Mouse (Mus musculus) liver, embryonic 11.5 days (tissue): Measurements from ENCODE around the gene Gnat1. TPM values are rescaled to one million over a fixed set of nuclear protein-coding genes. Genes with fewer than 3 reads are reported as not detected.
"Not testable (repeated sequence)": the region's sequence is repeated elsewhere in the genome, so short reads cannot be mapped to it uniquely, and the experiment has no call there.

ENCODE experiments used
- ATAC-seq: fragments of 200-750 bp; cut with Nextera tagmentation; replicated peaks from 2 replicates; pipeline ENCODE4 v1.8.0; 2017; ENCODE audit warnings: moderate number of reproducible peaks, mild to moderate bottlenecking, moderate TSS enrichment, moderate library complexity; ENCODE audit not compliant: low FRiP score
- DNase-seq: peaks from one replicate; pipeline ENCODE4 v3.0.0-alpha.2; 2017; ENCODE audit warnings: low spot score
- H3K27ac ChIP-seq: fragments of 300-500 bp; sonication (generic); 2 replicates; pipeline ENCODE4 v1.5.1; 2014; ENCODE audit warnings: mild to moderate bottlenecking, low read depth, low read length, control low read depth
- H3K27me3 ChIP-seq: fragments of 300-500 bp; sonication (generic); replicated peaks from 2 replicates; pipeline ENCODE4 v1.6.1; 2014; ENCODE audit warnings: low read length, mixed read lengths; ENCODE audit not compliant: control insufficient read depth, insufficient read depth
- H3K36me3 ChIP-seq: fragments of 300-500 bp; sonication (generic); 2 replicates; pipeline ENCODE4 v1.6.1; 2014; ENCODE audit warnings: mild to moderate bottlenecking, low read length, moderate library complexity, mixed read lengths; ENCODE audit not compliant: control insufficient read depth, insufficient read depth
- H3K4me1 ChIP-seq: fragments of 300-500 bp; sonication (generic); replicated peaks from 2 replicates; pipeline ENCODE4 v1.6.1; 2014; ENCODE audit warnings: low read length, mixed read lengths; ENCODE audit not compliant: control insufficient read depth, insufficient read depth
- H3K4me2 ChIP-seq: fragments of 300-500 bp; sonication (generic); 2 replicates; pipeline ENCODE4 v1.6.1; 2014; ENCODE audit warnings: mild to moderate bottlenecking, control low read depth, moderate library complexity
- H3K4me3 ChIP-seq: fragments of 300-500 bp; sonication (generic); 2 replicates; pipeline ENCODE4 v1.5.1; 2014; ENCODE audit warnings: low read depth, low read length, control low read depth
- H3K9ac ChIP-seq: fragments of 300-500 bp; sonication (generic); 2 replicates; pipeline ENCODE4 v1.6.1; 2014; ENCODE audit warnings: low read depth, low read length, control low read depth
- H3K9me3 ChIP-seq: fragments of 300-500 bp; sonication (generic); 2 replicates; pipeline ENCODE4 v1.6.1; 2016; ENCODE audit warnings: low read length, inconsistent platforms, mixed read lengths; ENCODE audit not compliant: control insufficient read depth
- WGBS: fragments of 180-500 bp; shearing (Covaris S2); extraction: QIAGEN DNeasy Blood & Tissue Kit; methylation state at CpG from one replicate; pipeline ENCODE4 v1.1.7; 2014; 5-methylcytosine and 5-hydroxymethylcytosine counted together
- polyA plus RNA-seq: library from polyadenylated mRNA; unstranded; fragments of >200 nt; fragmentation: Nextera tagmentation; extraction: Ambion mirVana; gene quantifications from 2 replicates; pipeline ENCODE4 v1.2.1, GENCODE M21; 2014

The Gnat1 gene
- polyA plus RNA-seq, 1 experiment from 2014 or later = 4.7 TPM

DNA sequence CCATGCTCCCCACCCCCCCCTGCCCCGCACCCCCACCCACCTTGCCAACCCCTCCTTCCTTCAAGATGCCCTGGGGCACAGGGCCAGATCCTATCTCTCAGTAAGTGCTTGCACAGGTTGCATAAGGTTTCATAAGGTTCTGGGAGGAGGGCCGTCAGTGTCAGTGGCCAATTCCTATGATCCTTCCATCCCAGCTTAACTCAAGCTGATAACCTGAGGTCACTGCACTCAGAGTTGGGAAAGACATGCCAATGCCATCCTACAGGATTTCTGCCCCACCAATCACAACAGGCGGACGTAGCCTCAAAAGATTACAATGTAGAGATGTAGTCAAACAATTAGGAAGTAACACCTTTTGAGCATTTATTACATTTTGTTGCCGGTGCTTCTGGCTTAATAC lies 8.9 kb upstream of the Gnat1 start:
- ATAC-seq (no peak), DNase-seq (no peak)
- no peak overlapping the region for H3K9ac ChIP-seq
- no peaks in the 10 kb centered on the region for H3K4me1 ChIP-seq
- H3K4me3 ChIP-seq = no peak overlapping the region
- peaks cover 5% of the 10 kb centered on the region for H3K36me3 ChIP-seq
- H3K27me3 ChIP-seq = peaks cover 6% of the 10 kb centered on the region; the same call in 1 of the 2 replicates
- no peaks in the 10 kb centered on the region for H3K9me3 ChIP-seq
- H3K4me2 ChIP-seq = no peak overlapping the region
- H3K27ac ChIP-seq = no peak overlapping the region
- WGBS = 72% methylated on average over 5 of the region's 5 CpGs

DNA sequence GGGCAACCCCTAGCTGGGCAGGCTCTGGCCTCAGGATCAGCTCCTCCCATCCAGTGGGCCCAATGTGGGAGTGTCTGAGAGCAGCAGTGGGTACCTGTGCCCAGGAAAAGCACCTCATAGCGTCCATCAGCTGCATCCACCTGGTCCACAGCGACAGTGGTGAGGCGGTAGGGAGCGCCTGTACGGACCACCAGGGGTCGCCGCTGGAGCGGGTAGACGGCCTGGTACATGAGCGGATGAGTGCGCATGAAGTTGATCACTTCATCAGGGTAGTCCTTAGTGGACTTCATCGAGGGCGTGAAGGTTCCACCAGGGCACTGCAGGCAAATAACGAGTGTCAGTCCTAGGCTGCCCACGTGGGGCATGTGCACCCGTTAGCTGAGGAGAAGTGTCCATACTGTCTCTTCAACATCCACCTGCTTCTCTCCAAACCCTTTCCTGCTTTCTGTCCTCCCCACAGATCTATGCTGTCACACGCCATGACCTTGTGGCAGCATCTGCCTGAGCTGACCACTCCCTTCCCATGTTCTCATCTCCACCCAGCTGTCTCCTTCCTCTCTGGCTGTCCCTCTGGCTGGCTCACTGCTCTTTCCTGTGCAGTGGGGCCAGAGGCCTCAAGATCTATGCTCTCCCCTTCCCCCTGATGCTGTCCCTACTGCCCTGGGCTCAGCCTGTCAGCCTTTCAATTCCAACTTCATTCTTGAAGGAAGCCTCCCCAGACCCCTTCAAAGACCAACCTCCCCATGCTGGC lies 5.9 kb upstream of the Gnat1 start:
- H3K27ac ChIP-seq = no peak overlapping the region
- DNase-seq = peak; percentile 64
- H3K4me1 ChIP-seq = no peaks in the 10 kb centered on the region
- no peak overlapping the region for H3K9ac ChIP-seq
- no peaks in the 10 kb centered on the region for H3K9me3 ChIP-seq
- ATAC-seq = peak; percentile 59; the same call in 1 of the 2 replicates
- H3K4me2 ChIP-seq = no peak overlapping the region
- peaks cover 12% of the 10 kb centered on the region for H3K36me3 ChIP-seq
- H3K4me3 ChIP-seq = no peak overlapping the region
- peaks cover 6% of the 10 kb centered on the region; the same call in 1 of the 2 replicates for H3K27me3 ChIP-seq
- 39% methylated on average over 17 of the region's 17 CpGs for WGBS

DNA sequence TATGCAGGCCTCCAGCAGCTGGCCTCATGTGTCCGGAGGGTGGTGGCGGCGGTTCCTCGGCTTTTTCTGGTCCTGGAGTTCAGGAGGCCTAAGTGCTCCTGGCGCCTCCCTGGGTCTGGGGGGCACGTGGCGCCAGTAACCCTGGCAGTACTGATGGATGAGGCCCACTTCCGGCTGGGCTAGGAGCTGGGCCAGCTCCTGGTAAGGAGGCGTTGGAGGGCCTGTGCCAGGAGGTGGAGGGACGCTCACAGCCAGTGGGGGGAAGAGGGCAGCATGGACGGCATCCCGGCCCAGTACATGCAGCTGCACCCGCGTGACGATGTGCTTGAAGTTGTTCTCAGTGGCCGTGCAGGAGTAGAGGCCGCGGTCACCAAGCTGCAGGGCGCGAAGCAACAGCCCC lies 2.9 kb upstream of the Gnat1 start:
- Histone ChIP-seq H3K9me3 (no peaks in the 10 kb centered on the region), H3K4me1 (no peaks in the 10 kb centered on the region), H3K27me3 (peaks cover 17% of the 10 kb centered on the region), H3K36me3 (peaks cover 9% of the 10 kb centered on the region), H3K4me2 (no peak overlapping the region), H3K9ac (no peak overlapping the region), H3K4me3 (no peak overlapping the region), H3K27ac (no peak overlapping the region)
- 87% methylated on average over 20 of the region's 20 CpGs for WGBS
- DNase-seq = no peak
- ATAC-seq = no peak

DNA sequence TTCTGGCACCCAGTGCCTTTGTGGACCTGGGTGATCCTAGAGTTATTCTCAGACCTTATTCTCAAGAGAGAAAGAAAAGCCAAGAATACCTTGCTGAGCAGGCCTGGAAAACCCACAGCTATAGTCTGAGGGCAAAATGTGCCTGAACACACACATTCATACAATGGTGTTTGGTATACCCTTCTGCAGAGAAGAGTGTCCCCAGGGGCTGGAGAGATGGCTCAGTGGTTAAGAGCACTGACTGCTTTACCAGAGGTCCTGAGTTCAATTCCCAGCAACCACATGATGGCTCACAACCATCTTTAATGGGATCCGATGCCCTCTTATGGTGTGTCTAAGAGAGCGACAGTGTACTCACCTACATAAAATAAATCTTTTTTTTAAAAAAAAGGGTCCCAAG lies 651 bp downstream of the Gnat1 start:
- Histone ChIP-seq H3K4me2 (no peak overlapping the region), H3K27ac (no peak overlapping the region), H3K9ac (no peak overlapping the region), H3K4me3 (no peak overlapping the region), H3K4me1 (peaks cover 6% of the 10 kb centered on the region), H3K27me3 (peaks cover 44% of the 10 kb centered on the region), H3K9me3 (no peaks in the 10 kb centered on the region), H3K36me3 (peaks cover 7% of the 10 kb centered on the region; the same call in 1 of the 2 replicates)
- no peak for ATAC-seq
- DNase-seq = no peak
- WGBS = 74% methylated on average over 2 of the region's 2 CpGs

DNA sequence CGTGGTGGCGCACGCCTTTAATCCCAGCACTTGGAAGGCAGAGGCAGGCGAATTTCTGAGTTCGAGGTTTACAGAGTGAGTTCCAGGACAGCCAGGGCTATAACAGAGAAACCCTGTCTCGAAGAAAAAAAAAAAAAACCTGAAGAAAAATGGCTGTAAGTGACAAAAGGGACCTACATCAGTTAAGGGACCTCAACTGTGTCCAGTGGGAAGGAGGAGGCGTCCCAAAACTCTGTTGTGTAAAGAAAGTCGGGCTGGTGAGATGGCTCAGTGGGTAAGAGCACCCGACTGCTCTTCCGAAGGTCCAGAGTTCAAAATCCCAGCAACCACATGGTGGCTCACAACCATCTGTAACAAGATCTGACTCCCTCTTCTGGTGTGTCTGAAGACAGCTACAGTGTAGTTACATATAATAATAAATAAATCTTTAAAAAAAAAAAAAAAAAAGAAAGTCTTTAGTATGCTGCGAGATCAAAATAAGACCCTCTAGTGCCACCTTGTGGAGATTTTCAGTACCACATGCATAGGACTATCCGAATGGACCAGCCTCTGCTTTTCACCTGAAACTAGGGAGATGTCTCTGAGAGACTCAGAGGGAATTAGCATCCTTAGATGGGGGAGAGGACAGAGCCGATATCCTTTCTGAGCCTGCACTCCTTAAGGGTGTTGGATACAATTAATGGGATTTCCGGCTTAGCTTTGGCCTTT lies 1.5 kb downstream of the Gnat1 start:
- WGBS = 37% methylated on average over 14 of the region's 14 CpGs
- not testable (repeated sequence) for H3K9ac ChIP-seq, H3K4me1 ChIP-seq, ATAC-seq, H3K27ac ChIP-seq, DNase-seq, H3K9me3 ChIP-seq, H3K4me2 ChIP-seq, H3K36me3 ChIP-seq
- H3K4me3 ChIP-seq = 0 out of 2 replicates have a peak overlapping the region, but pooled peaks have one; percentile 7
- peaks cover 46% of the 10 kb centered on the region for H3K27me3 ChIP-seq

DNA sequence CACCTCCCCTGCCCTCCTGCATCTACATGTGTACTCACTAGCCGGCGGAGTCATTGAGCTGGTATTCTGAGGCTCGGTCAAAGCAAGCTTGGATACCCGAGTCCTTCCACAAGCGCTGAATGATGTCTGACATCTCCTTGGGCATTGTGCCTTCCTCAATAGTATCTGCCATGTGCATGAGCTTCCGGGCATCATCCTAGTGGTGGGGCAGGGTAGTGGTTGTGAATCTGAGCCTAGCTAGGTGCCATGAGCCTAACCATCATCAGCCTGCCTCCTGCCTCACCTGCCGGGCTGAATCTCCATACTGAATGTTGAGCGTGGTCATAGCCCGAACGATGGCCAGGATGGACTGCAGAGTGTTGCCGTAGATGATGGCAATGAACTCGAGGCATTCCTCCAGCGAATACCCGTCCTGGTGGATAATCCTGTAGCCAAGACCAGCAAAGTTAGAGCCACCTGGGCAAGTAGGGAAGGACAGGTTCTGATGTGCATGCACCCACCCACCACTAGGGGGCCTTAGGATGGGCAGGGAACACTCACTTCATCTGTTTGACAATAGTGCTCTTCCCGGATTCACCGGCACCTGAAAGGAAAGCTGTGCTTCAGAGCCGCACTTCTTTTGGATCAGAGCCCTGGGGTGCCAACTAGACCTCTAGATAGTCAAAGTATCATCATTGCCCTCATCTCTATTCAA lies 2.3 kb downstream of the Gnat1 start:
- DNase-seq = peak; percentile 60
- Histone ChIP-seq H3K4me1 (peaks cover 6% of the 10 kb centered on the region), H3K4me2 (no peak overlapping the region)

DNA sequence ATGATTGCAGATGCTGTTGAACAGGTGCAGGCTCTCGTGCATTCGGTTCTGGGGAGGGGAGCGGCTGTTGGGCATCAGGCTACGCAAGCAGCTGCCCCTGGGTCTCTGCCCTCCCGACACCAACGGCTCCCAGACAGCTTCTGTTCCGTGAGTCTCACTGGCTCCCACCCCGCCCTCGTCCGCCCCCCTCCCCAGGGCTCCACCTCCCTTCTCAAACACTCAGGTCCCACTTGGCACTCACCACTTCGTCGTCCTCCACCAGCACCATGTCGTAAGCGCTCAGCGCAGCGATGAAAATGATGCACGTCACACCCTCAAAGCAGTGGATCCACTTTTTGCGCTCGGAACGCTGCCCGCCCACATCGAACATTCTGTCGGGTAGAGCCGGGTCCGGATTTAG lies 3.2 kb downstream of the Gnat1 start:
- peak overlapping the region; percentile 67 for H3K4me2 ChIP-seq
- H3K4me3 ChIP-seq = peak overlapping the region; percentile 37
- H3K9ac ChIP-seq = no peak overlapping the region
- peaks cover 46% of the 10 kb centered on the region for H3K27me3 ChIP-seq
- H3K36me3 ChIP-seq = no peaks in the 10 kb centered on the region
- no peak overlapping the region for H3K27ac ChIP-seq
- 0 out of 2 replicates have a peak, but pooled peaks have one; percentile 14 for ATAC-seq
- no peak for DNase-seq
- WGBS = 2% methylated on average over 24 of the region's 25 CpGs
- peaks cover 6% of the 10 kb centered on the region for H3K4me1 ChIP-seq
- H3K9me3 ChIP-seq = no peaks in the 10 kb centered on the region

More for the DNA sequence above, 2.3 kb downstream of the Gnat1 start:
- WGBS = 16% methylated on average over 17 of the region's 17 CpGs
- Histone ChIP-seq H3K27me3 (peaks cover 46% of the 10 kb centered on the region), H3K9me3 (no peaks in the 10 kb centered on the region), H3K36me3 (no peaks in the 10 kb centered on the region; the same call in 1 of the 2 replicates), H3K27ac (no peak overlapping the region), H3K9ac (no peak overlapping the region), H3K4me3 (0 out of 2 replicates have a peak overlapping the region, but pooled peaks have one; percentile 7)
- no peak for ATAC-seq

DNA sequence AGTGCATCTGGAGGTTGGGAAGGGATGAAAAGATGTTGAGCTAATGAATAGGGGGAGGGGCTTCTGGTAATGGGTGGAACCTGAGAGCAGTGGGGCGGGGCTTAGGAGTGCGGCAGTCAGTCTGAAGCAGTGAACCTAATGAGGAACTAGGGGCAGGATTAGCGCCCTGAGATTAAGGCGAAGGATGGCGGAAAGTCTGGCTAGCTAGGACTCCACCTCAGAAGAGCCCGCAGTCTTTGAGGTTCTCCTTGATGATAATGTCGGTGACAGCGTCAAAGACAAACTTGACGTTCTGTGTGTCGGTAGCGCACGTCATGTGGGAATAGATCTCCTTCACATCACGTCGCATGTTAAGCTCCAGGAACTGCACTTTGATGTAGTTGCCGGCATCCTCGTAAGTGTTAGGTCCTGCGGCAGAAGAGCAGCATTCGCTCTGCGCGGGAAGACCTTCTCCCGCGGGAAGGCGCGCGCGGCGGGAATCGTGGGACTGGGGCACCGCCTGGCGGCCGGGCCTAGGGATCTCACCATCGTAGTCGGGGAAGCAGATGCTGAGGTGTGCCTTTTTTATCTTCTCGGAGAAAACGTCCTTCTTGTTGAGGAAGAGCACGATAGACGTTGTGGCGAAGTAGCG lies 3.7 kb downstream of the Gnat1 start:
- Histone ChIP-seq H3K36me3 (no peaks in the 10 kb centered on the region), H3K27ac (no peak overlapping the region), H3K9ac (no peak overlapping the region; the same call in 1 of the 2 replicates), H3K4me3 (peak overlapping the region; percentile 37), H3K27me3 (peaks cover 46% of the 10 kb centered on the region), H3K4me2 (peak overlapping the region; percentile 67), H3K9me3 (no peaks in the 10 kb centered on the region), H3K4me1 (peaks cover 6% of the 10 kb centered on the region)
- peak; percentile 81 for DNase-seq
- ATAC-seq = peak; percentile 63
- WGBS = under 1% methylated on average over 39 of the region's 39 CpGs
